Mouse (Mus musculus): Measurements from ENCODE around the gene Rab31.

DNA sequence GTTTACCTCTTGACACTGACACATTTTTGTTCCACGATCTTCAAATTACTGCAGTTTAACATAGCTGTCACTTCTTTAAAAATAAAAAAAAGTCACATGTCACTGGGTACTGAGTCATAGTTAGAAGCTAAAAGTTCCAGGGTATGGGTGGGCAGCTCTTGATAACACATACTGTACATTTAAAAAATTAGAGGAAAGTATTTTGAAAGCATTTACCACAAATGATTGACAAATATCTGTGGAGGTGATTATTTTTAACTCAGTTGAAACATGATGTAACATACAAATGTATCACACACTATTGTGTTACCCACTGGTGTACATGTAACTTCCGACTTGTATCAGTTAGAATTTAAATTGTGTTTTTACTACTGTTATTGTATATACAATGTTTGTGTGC is 37.5 kb downstream of the Rab31 start:
- TF ChIP-seq POLR2A (IDR thresholded peaks at IDR 0.05; ENCODE audit: control insufficient read depth, low read depth, low read length) (no peak), CTCF (IDR thresholded peaks at IDR 0.05; ENCODE audit: control insufficient read depth, insufficient read depth, insufficient replicate concordance, low read depth, low read length) (no peak)
